Mouse (Mus musculus) 3134 (cell line): ENCODE data around the gene Rdh19.
"Not testable (repeated sequence)": the region's sequence is repeated elsewhere in the genome, so short reads cannot be mapped to it uniquely, and the experiment has no call there.

Source experiments
- DNase-seq: peaks from one replicate; pipeline ENCODE4 v3.0.0-alpha.2; 2011; ENCODE audit warnings: low spot score; ENCODE audit not compliant: insufficient read length; ENCODE audit errors: extremely low read depth

The Rdh19 gene

GRCm38 (mm10) chr10:127849628-127850027 lies at the start of gene Rdh19:
TSS of gene Rdh19 (plus strand) at chr10:127849928.
- no peak for DNase-seq

DNA sequence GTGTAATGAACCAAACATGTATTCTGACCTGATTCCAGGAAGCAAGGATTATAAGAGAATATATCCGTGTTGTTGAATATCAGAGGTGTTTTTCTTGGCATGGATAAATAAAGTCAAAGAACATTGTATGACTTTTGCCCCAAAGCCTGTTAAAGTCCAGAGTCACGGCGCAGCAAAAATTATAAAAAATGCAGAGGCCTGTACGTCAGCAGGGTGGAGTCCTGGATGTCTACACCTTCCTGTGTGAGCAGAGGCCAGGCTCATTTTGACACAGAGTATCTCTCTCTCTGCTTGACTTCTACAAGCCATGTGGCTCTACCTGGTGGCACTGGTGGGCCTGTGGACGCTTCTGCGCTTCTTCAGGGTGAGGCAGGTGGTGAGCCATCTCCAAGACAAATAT lies 48.8 kb upstream of the Rdh19 start, which contains the start of gene Rdh16:
Gene Rdh16 (plus strand): TSS at position 262 of the 400 bp plus-strand sequence.
- no peak for DNase-seq

GRCm38 (mm10) chr10:127801612-127802011 lies 48.1 kb upstream of the Rdh19 start:
- no peak for DNase-seq

- no peak for DNase-seq
These were observed 47.5 kb upstream of the Rdh19 start for GRCm38 (mm10) chr10:127802236-127802635.

GRCm38 (mm10) chr10:127804416-127804815 lies 45.3 kb upstream of the Rdh19 start:
- no peak for DNase-seq

DNA sequence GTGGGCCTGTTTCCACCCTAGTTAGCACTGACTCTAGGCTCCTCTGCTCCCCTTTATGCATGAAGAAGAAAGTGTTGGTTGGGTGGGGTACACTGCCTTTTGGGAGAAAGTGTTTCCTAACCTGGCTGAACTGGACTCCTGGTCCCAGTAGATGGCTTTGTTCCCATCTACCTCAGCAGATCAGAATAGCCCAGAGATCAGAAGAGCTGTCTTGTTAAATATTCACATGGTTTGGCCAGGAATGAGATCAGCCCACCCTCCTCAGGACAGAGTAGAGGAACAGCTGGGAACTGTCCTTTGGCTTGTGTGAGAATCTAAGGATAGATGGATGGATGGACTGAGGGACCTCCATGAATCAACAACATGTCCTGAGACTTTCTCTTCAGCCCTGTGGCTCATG lies 33.8 kb upstream of the Rdh19 start:
- no peak for DNase-seq

DNA sequence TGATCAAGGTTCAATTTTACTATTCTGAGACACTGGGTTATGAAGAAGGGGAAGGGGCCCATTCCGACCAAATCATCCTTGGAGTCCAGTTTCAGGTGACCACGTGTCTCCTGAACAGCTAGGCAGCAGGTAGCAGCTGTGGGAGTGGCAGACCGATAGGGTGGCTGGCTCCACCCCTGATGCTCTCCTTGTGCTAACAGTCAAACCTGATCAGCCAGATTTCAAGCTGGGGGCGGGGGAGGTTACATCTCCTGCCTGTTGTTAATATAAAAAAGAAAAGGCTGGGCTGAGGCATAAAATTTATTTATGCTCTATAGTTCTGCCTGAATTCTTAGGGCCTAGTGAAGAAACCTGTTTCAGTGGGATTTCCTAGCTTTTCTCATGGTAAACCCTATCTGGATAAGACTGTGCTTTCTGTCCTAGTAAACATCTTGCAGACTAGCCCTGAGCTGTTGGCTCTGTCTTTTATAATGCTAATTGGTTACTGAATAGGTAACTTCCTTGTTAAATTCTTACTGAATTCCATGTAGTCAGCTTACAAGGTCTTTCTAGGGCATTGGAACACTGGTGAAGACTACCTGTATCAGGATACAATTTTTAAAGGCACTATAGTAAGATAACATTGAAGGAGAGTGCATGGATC lies 32.3 kb upstream of the Rdh19 start:
- DNase-seq = not testable (repeated sequence)

DNA sequence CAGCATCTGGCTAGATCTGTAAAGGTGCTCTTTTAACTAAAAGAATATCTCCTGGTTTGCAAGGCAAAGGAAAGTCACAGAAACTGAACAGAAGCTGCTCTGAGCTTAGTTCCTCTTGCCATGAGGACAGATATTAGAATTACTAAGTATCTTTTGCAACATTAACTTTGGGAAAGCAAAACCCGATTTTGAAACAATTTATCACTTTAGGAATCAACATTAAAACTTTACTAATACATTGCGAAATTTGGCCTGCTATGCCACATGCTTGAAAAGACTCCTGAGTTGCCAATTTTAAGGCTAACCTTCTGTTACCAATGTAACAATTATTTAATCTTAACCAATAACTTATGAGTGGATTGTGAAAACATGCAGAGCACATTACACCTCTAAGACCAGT lies 27.9 kb upstream of the Rdh19 start:
- DNase-seq = not testable (repeated sequence)

- peak; percentile 9 for DNase-seq
These were observed 24.3 kb upstream of the Rdh19 start for GRCm38 (mm10) chr10:127825386-127825785.

DNA sequence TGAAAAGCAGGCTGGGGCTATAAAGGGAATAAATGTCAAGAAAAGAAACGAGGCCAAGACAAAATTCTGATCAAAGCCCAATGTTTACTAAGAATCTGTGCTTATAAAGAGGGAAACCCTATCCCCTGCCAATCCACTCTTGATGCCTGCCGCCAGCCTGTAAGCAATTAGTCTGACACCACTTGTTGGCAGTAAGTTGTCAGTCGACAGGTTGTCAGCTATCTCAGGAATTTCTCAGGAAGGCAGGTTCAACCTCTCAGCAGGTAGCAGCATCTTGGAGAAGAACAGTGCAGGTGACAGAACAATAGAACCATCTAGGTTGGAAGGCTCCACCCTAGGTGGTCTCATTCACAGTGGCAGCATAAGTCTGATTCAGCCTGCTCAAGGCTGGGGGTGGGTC lies 20.6 kb upstream of the Rdh19 start:
- no peak for DNase-seq

DNA sequence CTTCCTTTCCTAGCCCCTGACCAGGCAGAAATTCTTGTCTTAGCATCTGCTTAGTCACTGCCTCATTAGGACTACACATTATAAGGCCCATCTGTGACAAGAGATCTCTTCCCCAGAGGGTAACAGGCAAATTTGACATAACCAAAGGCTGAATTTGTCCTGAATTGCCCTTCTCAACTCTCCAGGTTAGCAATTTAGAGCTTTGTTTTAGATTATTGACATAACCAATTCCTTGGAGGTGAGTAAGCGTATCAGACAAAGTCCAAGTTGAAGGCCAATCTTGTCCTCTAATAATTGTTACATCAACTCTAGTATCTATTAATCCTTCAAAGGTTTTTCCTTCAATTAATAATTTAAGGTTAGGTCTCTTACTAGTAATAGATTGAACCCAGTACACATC lies 15.5 kb upstream of the Rdh19 start:
- not testable (repeated sequence) for DNase-seq

DNA sequence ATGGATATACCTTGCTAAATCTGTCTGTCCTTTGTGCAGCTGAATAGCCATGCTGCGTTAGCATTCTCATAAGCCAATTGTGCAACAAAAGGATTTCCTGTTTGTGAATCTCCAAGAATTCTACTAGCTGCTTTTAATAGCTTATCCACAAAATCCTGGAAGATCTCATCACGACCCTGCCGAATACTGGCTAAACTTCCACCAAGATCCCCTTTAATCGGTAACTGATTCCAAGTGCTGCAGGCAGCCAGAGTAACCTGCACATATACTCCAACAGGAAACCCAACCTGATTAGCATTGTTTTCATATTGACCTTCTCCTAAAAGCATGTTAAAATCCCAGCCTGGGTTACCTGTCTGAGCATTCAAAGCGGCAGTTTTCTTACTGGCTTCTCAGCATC lies 14.4 kb upstream of the Rdh19 start:
- no peak for DNase-seq

GRCm38 (mm10) chr10:127837793-127838192 lies 11.9 kb upstream of the Rdh19 start:
- DNase-seq = not testable (repeated sequence)

- no peak for DNase-seq
These were observed 11.2 kb upstream of the Rdh19 start for GRCm38 (mm10) chr10:127838539-127838938.

GRCm38 (mm10) chr10:127840776-127841175 lies 9.0 kb upstream of the Rdh19 start:
- no peak for DNase-seq

DNA sequence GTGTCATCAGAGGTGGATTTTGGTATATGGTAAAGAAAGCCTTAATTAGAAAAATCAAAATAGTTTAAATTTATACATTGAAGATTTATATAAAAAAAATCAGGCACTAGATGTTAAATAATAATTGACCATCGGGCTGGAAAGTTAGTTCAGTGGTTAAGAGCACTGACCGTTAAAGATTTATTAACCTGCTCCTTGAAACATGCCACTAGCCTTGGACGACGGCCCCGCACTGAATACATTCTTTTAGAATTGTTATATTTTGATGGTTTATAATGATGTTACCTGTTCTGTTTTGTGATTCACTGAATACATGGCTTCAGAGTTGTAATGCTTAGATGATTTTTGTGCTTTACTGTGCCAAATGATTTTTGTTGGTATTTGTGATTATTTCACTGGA lies 3.8 kb upstream of the Rdh19 start:
- not testable (repeated sequence) for DNase-seq

- no peak for DNase-seq
These were observed 1.6 kb upstream of the Rdh19 start for GRCm38 (mm10) chr10:127848089-127848488.

- DNase-seq = no peak
These were observed 6.6 kb downstream of the Rdh19 start for GRCm38 (mm10) chr10:127856376-127856775.

- no peak for DNase-seq
These were observed 15.2 kb downstream of the Rdh19 start for GRCm38 (mm10) chr10:127864931-127865330.

GRCm38 (mm10) chr10:127866232-127866631 lies 16.5 kb downstream of the Rdh19 start, which contains the start of gene Rdh16f2:
TSS of gene Rdh16f2 (plus strand) at chr10:127866474.
- no peak for DNase-seq

- no peak for DNase-seq
These were observed 22.8 kb downstream of the Rdh19 start for GRCm38 (mm10) chr10:127872484-127872883.

GRCm38 (mm10) chr10:127877681-127878080 lies 28.0 kb downstream of the Rdh19 start:
- no peak for DNase-seq
